Mouse (Mus musculus): ENCODE measurements around the gene Mtif3.
A peak's percentile ranks its signal among the peaks of the same experiment; 100 is the strongest.

Gene Mtif3

DNA sequence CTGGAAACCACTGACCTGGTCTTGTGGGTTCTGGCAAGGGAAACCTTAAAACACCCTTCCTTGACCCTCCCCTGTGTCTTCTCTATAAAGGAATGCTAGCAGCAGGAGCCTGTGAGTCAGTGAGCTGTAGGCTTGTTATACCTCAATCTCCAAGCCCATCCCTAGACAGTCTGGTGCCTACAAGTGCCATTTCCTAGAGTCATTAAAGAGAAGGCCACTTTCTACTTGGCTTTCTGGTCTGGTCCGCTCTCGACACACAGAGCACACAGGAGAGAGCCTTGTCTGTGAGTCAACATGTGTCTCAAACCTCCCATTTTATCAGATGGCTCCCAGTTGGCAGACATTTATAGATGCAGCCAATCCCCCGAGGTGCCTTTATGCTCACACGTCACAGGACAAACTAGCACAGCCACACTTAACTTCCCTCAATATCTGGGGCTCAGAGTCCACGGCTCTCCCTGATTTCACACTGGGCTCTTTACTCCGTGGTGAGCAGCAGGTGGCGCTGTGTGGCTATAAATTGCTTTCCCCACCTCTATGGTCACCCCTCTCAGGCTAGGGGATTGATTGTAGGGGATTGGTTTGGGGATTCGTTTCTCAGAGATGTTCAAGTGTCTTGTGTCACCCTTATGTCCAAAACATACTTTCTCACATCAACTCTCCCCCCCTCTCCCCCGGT lies 49.4 kb downstream of the Mtif3 start:
- DNase-seq = peak; percentile 83 to 87

GRCm38 (mm10) chr5:146913355-146913754 lies 50.2 kb downstream of the Mtif3 start:
- DNase-seq = no peak

DNA sequence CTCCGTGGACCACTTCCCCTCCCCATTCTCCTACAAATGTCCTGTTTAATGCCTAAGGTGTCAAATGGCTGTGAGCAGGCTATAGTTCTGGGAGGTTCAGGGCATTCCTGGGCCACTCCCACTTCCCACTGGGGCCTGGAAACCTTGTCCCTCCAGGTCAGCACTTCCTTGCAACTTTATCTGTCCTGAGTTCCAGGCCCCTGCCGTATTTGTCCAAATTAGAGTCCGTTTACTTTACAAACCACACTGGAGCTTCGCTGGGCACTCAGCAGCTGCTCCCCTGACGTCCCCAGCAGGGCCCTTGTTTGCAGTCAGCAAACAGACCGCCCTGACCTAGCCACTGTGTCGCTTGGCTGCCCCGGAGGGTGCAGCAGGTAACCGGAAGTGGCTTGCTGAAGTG lies 51.4 kb downstream of the Mtif3 start:
- DNase-seq = no peak

- no peak for DNase-seq
Measured at GRCm38 (mm10) chr5:146908629-146909028, 55.0 kb downstream of the Mtif3 start.

DNA sequence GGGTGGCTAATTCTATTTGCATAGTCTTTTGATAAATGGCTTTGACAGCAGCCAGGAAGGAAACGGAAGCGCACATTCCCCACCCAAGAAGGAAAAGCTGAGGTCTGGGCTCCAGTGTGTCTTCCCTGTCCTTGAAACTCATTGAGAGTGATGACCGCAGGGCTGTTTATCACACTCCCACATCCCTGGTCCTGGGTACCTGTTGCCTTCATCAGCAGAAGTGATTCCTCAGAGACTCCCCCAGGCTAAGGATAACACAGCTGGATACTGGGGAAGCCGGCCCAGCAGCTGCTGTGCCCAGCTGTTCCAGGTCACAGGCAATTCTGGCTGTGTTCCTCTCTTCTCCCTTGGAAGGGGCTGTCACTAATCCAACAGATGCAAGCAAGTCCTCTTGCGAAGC lies 56.1 kb downstream of the Mtif3 start:
- no peak for DNase-seq

- DNase-seq = peak; percentile 87 to 93
Measured at GRCm38 (mm10) chr5:146905486-146906172, 58.0 kb downstream of the Mtif3 start.

- peak; percentile 88 to 90 for DNase-seq
Measured at GRCm38 (mm10) chr5:146904404-146904803, 59.2 kb downstream of the Mtif3 start.
